Mouse (Mus musculus) lung, adult 2 months (tissue): Measurements from ENCODE around the gene Smarcc1. TPM values are rescaled to one million over a fixed set of nuclear protein-coding genes. Genes with fewer than 3 reads are reported as not detected.
"Not testable (repeated sequence)": the region's sequence is repeated elsewhere in the genome, so short reads cannot be mapped to it uniquely, and the experiment has no call there.

Experiments used
- DNase-seq: peaks from one replicate; pipeline ENCODE4 v3.0.0; 2022
- H3K4me1 ChIP-seq: fragments of 200-500 bp; 2 replicates; pipeline ENCODE4 v1.6.1; 2011; ENCODE audit warnings: low read length; ENCODE audit not compliant: control insufficient read depth, insufficient read depth
- H3K4me3 ChIP-seq: fragments of 200-500 bp; replicated peaks from 2 replicates; pipeline ENCODE3; 2011; ENCODE audit warnings: low read depth, mild to moderate bottlenecking, control low read depth, low read length; ENCODE audit errors: extremely low read depth
- CTCF ChIP-seq: fragments of 200-500 bp; IDR thresholded peaks from 2 replicates; pipeline ENCODE4 v1.5.1; 2011; ENCODE audit warnings: mild to moderate bottlenecking, low read length, control low read depth; ENCODE audit not compliant: insufficient read depth
- POLR2A ChIP-seq: fragments of 200-500 bp; IDR thresholded peaks from 2 replicates; pipeline ENCODE4 v1.6.1; 2011; ENCODE audit warnings: low read depth, mild to moderate bottlenecking, control low read depth, low read length, borderline replicate concordance; ENCODE audit errors: extremely low read depth
- WGBS: fragments of 180-500 bp; shearing (Covaris S2); methylation state at CpG from one replicate; pipeline ENCODE4 v1.1.7; 2018; 5-methylcytosine and 5-hydroxymethylcytosine counted together
- polyA plus RNA-seq: library from polyadenylated mRNA; depleted of rRNA; stranded (reverse); fragments of >200 nt; gene quantifications from 2 replicates; pipeline ENCODE4 v1.2.3, GENCODE M21; 2012

Smarcc1 gene
- polyA plus RNA-seq, 1 experiment, result 11.9 TPM

GRCm38 (mm10) chr9:110094761-110095160 is 22.7 kb upstream of the Smarcc1 start:
- no peak overlapping the region for H3K4me3 ChIP-seq
- TF ChIP-seq CTCF (no peak), POLR2A (no peak)
- H3K4me1 ChIP-seq, result no peaks in the 10 kb centered on the region
- DNase-seq, result no peak
- WGBS, result 97% methylated on average over 4 of the region's 4 CpGs

DNA sequence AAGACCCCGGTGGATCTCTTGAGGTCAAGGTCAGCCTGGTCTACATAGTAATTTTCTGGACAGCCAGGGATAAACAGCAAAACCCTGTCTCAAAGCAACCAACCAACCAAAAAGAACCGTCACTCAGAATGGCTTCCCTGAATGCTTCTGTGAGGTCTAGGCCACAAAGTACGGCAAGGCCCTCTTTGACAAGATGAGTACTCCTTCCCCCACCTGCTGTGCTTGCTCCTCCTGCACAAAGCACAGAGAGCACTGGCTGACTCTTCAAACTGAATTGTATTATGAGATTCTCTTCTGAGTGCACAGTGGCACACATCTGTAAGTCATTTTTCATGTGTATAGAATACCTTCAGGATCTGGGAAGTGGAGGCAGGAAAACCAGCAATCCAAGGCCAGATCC is 19.7 kb upstream of the Smarcc1 start:
- DNase-seq, result no peak
- WGBS, result 91% methylated on average over 3 of the region's 3 CpGs
- Histone ChIP-seq H3K4me1 (no peaks in the 10 kb centered on the region), H3K4me3 (no peak overlapping the region)
- no peak for TF ChIP-seq CTCF

DNA sequence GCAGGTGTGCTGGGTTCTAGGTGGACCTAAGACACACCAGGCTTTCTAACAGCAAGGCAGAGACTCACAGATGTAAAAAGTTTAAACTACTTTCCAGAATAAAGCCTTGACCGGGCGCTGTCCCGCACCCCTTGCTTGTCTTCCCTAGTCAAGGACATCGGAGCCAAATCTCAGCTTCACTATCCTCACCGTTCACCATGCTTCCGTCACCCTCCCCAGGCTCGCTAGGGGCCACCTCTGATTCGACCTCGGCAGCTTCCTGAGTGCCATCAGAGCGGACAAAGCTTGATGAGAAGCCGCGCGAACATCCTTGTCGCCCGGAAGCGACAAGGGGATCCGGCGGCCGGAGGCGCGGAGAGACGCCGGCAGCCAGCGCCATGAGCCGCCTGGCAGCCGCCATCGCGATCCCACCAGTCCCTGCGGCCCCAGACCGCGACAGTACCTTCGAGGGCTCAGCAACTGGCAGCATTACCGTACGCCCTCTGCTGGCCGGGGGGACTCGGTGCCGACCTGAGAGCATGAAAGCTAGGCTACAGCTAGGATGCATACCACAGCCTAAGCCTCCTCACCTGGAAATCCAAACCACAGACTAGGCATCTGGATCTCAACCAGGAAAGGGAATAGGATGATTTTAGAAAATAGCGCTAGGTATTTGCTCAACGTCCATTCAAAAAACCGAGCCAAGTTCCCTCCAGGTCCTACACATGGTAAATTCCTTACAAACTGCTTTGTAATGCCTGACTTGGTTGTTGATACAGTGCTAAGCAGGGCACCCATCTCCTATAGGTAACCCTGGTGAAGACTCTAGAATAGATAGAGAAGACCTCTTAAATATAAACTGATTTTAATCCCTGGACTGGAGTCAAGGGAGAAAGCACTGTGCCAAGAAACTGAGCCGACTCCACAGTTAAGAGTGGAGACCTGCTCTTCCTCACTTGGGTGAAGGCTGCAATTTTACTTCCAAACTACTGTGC is 16.6 kb upstream of the Smarcc1 start:
- TF ChIP-seq CTCF (peak; percentile 89), POLR2A (peak; percentile 32; the same call in 1 of the 2 replicates)
- H3K4me1 ChIP-seq, result no peaks in the 10 kb centered on the region
- H3K4me3 ChIP-seq, result peak overlapping the region; percentile 94
- WGBS, result 3% methylated on average over 41 of the region's 41 CpGs
- DNase-seq, result peak; percentile 90

- no peak for TF ChIP-seq POLR2A
- TF ChIP-seq CTCF, result no peak
- WGBS, result 11% methylated on average over 10 of the region's 10 CpGs
- H3K4me3 ChIP-seq, result peak overlapping the region; percentile 91
- no peak for DNase-seq
- peaks cover 6% of the 10 kb centered on the region; the same call in 1 of the 2 replicates for H3K4me1 ChIP-seq
These were observed 1.0 kb upstream of the Smarcc1 start for GRCm38 (mm10) chr9:110116353-110116976.

DNA sequence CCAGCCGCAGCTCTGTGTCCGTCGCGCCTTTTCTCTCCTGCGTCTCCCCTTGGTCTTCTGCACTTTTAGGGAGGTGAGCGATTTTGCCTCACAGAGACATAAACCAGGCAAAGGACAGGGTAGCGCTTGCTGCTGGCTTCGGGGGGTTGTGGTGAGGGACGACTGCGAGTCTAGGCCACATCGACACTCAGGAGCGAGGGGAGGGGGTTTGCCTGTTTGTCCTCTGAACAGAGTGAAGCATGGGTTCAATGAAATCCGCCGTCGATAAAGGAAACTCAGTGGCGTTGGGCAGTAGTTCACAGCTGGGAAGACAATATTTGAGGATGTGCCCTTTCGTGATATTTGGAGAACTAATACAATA is 251 bp downstream of the Smarcc1 start, which contains the start of gene Dhx30:
TSS of gene Dhx30 (minus strand) at position 52 of the 361 bp plus-strand sequence.
- no peak for DNase-seq
- H3K4me1 ChIP-seq, result peaks cover 6% of the 10 kb centered on the region; the same call in 1 of the 2 replicates
- under 1% methylated on average over 17 of the region's 17 CpGs for WGBS
- H3K4me3 ChIP-seq, result peak within 1 kb of the TSS; percentile 91
- no peak for TF ChIP-seq POLR2A
- no peak for TF ChIP-seq CTCF

- Histone ChIP-seq H3K4me1 (peaks cover 6% of the 10 kb centered on the region; the same call in 1 of the 2 replicates), H3K4me3 (no peak overlapping the region)
- TF ChIP-seq POLR2A (no peak), CTCF (no peak)
- DNase-seq, result no peak
- 56% methylated on average over 1 of the region's 1 CpGs for WGBS
These were observed 741 bp downstream of the Smarcc1 start for GRCm38 (mm10) chr9:110118249-110118648.

GRCm38 (mm10) chr9:110121424-110121823 is 3.9 kb downstream of the Smarcc1 start:
- 72% methylated on average over 4 of the region's 4 CpGs for WGBS
- TF ChIP-seq CTCF (no peak), POLR2A (no peak)
- Histone ChIP-seq H3K4me3 (no peak overlapping the region), H3K4me1 (peaks cover 6% of the 10 kb centered on the region; the same call in 1 of the 2 replicates)
- DNase-seq, result no peak

DNA sequence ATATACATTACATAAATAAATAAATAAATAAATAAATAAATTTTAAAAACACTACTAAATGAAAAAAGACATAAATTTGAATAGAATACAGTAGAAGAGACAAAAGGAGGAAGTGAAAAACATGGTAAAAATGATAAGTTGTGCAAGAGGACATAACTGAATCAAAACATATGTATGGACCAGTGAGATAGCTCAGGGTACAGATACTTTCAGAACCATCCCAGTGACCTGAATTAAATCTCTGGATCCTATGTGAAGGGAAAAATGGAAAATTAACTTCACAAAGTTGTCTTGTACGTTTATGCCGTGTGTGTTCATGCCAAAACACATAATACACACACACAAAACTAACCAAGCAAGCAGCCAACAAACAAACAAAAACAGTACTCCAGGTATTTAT is 5.8 kb downstream of the Smarcc1 start:
- TF ChIP-seq CTCF (no peak), POLR2A (no peak)
- no peak for DNase-seq
- Histone ChIP-seq H3K4me1 (0 out of 2 replicates have a peak, but pooled peaks cover under 1% of the 10 kb centered on the region), H3K4me3 (no peak overlapping the region)
- WGBS, result 76% methylated on average over 2 of the region's 2 CpGs

DNA sequence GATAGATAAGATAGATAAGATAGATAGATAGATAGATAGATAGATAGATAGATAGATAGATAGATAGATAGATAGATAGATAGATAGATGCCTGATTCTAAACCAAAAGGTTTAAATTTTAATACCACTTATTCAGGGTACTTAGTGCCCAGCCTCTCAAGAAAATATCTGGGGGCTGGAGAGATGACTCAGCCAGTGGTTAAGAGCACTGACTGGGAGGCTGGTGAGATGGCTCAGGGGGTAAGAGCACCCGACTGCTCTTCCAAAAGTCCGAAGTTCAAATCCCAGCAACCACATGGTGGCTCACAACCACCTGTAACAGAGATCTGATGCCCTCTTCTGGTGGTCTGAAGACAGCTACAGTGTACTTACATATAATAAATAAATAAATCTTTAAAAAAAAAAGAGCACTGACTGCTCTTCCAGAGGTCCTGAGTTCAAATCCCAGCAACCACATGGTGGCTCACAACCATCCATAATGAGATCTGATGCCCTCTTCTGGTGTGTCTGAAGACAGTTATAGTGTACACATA is 6.6 kb downstream of the Smarcc1 start:
- not testable (repeated sequence) for H3K4me3 ChIP-seq, H3K4me1 ChIP-seq, DNase-seq
- 32% methylated on average over 2 of the region's 2 CpGs for WGBS

GRCm38 (mm10) chr9:110130896-110131524 is 13.5 kb downstream of the Smarcc1 start:
- WGBS, result 16% methylated on average over 10 of the region's 10 CpGs
- no peak for TF ChIP-seq POLR2A
- no peak for TF ChIP-seq CTCF
- peaks cover 3% of the 10 kb centered on the region for H3K4me1 ChIP-seq
- peak overlapping the region; percentile 88 for H3K4me3 ChIP-seq
- DNase-seq, result no peak
